Mouse (Mus musculus) heart, embryonic 10.5 days (tissue): ENCODE measurements at regions not wholly inside any gene's neighbourhood (a gene's known extent, or its start where the extent isn't known, plus 50 kb on each side); places are given as distances from the start of the nearest gene placed in this dataset.
"Not testable (repeated sequence)": the region's sequence is repeated elsewhere in the genome, so short reads cannot be mapped to it uniquely, and the experiment has no call there.

Source experiments
- DNase-seq: peaks from one replicate; pipeline ENCODE4 v3.0.0-alpha.2; 2017; ENCODE audit warnings: low spot score
- H3K27ac ChIP-seq: fragments of 300-500 bp; sonication (generic); 2 replicates; pipeline ENCODE4 v1.5.1; 2016; ENCODE audit warnings: mild to moderate bottlenecking
- H3K27me3 ChIP-seq: fragments of 300-500 bp; sonication (generic); 2 replicates; pipeline ENCODE4 v1.6.1; 2016; ENCODE audit warnings: mild to moderate bottlenecking; ENCODE audit not compliant: poor library complexity, insufficient read depth, severe bottlenecking
- H3K36me3 ChIP-seq: fragments of 300-500 bp; sonication (generic); 2 replicates; pipeline ENCODE4 v1.6.1; 2016; ENCODE audit warnings: mild to moderate bottlenecking, moderate library complexity
- H3K4me1 ChIP-seq: fragments of 300-500 bp; sonication (generic); 2 replicates; pipeline ENCODE4 v1.6.1; 2016; ENCODE audit warnings: mild to moderate bottlenecking
- H3K4me3 ChIP-seq: fragments of 300-500 bp; sonication (generic); 2 replicates; pipeline ENCODE4 v1.5.1; 2016; ENCODE audit warnings: mild to moderate bottlenecking, moderate library complexity
- H3K9me3 ChIP-seq: fragments of 300-500 bp; sonication (generic); 2 replicates; pipeline ENCODE4 v1.6.1; 2016; ENCODE audit warnings: mild to moderate bottlenecking, moderate library complexity
- WGBS: fragments of 180-500 bp; shearing (Covaris S2); methylation state at CpG from one replicate; pipeline ENCODE4 v1.1.7; 2016; 5-methylcytosine and 5-hydroxymethylcytosine counted together

GRCm38 (mm10) chr4:124368085-124368484 lies 242.5 kb downstream of the 3100002H09Rik start:
- WGBS = 76% methylated on average over 10 of the region's 10 CpGs
- Histone ChIP-seq H3K9me3 (no peaks in the 10 kb centered on the region), H3K27ac (no peak overlapping the region)

GRCm38 (mm10) chr4:124360578-124360908 lies 250.1 kb downstream of the 3100002H09Rik start:
- Histone ChIP-seq H3K4me3 (no peak overlapping the region), H3K27me3 (peaks cover 28% of the 10 kb centered on the region; the same call in 1 of the 2 replicates), H3K36me3 (no peaks in the 10 kb centered on the region), H3K4me1 (no peaks in the 10 kb centered on the region), H3K9me3 (no peaks in the 10 kb centered on the region), H3K27ac (no peak overlapping the region)
- 50% methylated on average over 6 of the region's 6 CpGs for WGBS
- no peak for DNase-seq

More at GRCm38 (mm10) chr4:124368085-124368484, 242.5 kb downstream of the 3100002H09Rik start:
- H3K36me3 ChIP-seq = no peaks in the 10 kb centered on the region
- H3K4me1 ChIP-seq = no peaks in the 10 kb centered on the region
- no peaks in the 10 kb centered on the region for H3K27me3 ChIP-seq
- no peak for DNase-seq
- H3K4me3 ChIP-seq = no peak overlapping the region

GRCm38 (mm10) chr4:124359707-124360577 lies 250.7 kb downstream of the 3100002H09Rik start:
- no peak overlapping the region for H3K27ac ChIP-seq
- no peaks in the 10 kb centered on the region for H3K9me3 ChIP-seq
- no peaks in the 10 kb centered on the region for H3K4me1 ChIP-seq
- H3K36me3 ChIP-seq = no peaks in the 10 kb centered on the region
- 40% methylated on average over 13 of the region's 13 CpGs for WGBS
- DNase-seq = no peak
- peaks cover 28% of the 10 kb centered on the region; the same call in 1 of the 2 replicates for H3K27me3 ChIP-seq
- no peak overlapping the region for H3K4me3 ChIP-seq

DNA sequence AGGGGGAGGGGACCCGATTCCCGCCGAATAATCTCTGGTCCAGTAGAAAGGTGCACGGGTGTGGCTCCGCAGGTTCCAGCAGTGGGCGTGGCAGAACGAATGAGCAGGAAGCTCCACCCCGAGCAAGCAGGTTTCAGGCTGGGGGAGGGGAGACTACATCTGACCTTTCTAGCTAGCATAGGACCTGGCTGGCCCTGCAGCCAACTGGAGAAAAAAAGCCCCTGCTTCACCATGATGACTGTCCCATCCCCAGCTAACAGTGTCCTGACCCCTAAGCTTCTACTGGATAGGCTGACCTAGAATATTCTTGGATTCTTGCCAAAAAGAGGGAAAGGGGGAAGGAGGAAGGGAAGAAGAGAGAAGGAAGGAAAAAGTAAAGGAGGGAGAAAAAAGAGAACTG lies 252.1 kb downstream of the 3100002H09Rik start:
- not testable (repeated sequence) for H3K9me3 ChIP-seq, H3K36me3 ChIP-seq, H3K27ac ChIP-seq, DNase-seq, H3K4me1 ChIP-seq
- WGBS = 0% methylated on average over 3 of the region's 8 CpGs
- Histone ChIP-seq H3K27me3 (peaks cover 28% of the 10 kb centered on the region; the same call in 1 of the 2 replicates), H3K4me3 (peak overlapping the region; percentile 32; the same call in 1 of the 2 replicates)

- Histone ChIP-seq H3K4me1 (no peaks in the 10 kb centered on the region), H3K36me3 (no peaks in the 10 kb centered on the region), H3K9me3 (no peaks in the 10 kb centered on the region), H3K27ac (no peak overlapping the region), H3K4me3 (no peak overlapping the region), H3K27me3 (no peaks in the 10 kb centered on the region)
- no peak for DNase-seq
- 84% methylated on average over 3 of the region's 3 CpGs for WGBS
These were observed 260.2 kb downstream of the 3100002H09Rik start for GRCm38 (mm10) chr4:124350361-124350760.

DNA sequence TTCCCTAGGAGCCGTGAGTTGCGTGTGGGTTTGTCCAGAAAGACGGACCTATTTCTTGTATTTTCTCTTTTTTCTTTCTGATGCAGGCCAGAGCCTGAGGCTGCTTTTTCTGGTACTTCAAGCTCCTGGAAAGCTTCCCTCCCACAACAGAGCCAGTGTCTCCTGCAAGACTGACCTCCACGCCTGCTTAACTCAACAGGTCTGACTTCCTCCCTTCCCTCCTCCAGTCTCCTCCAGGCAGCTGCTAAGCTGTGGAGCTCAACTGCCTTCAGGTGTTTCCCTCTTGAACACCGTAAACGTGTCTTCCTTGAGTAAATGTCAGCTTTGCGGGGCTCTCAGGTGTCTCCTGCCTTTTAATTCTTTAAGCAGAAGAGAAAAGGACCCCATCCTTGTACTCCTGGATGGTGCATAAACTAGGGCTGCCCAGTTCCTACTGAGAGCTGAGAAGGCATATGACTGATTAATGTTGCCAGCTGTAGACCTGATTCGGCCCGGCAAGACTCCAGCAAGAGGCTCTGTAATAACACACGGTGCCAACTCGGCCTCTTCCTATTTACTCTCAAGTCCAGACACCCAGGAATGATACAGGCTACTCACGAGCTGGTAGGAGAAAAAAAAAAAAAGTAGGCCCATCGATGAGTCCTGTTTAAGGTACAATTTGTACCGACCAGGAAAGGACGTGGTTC lies 260.9 kb downstream of the 3100002H09Rik start:
- Histone ChIP-seq H3K27me3 (no peaks in the 10 kb centered on the region), H3K4me1 (no peaks in the 10 kb centered on the region), H3K36me3 (no peaks in the 10 kb centered on the region), H3K27ac (no peak overlapping the region), H3K9me3 (no peaks in the 10 kb centered on the region), H3K4me3 (no peak overlapping the region)
- no peak for DNase-seq
- 72% methylated on average over 15 of the region's 15 CpGs for WGBS

DNA sequence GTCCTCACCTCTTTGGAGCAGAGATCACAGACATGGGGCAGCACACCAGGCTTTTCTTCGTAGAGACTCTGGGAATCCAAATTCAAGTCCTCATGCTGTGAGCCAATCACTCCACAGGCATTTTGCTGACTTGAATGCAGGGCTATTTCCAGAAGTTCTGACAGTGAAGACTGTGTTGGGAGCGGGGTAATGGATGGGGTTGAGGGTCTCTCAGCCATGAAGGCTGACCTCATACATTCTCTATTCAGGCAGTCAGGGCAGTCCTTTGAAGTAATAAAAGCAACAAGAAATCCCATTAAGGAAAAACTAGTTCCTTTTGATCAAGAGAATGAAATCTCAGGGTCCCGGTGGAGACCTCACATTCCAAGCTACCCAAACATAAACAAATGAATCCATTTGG lies 261.5 kb downstream of the 3100002H09Rik start:
- Histone ChIP-seq H3K36me3 (no peaks in the 10 kb centered on the region), H3K27ac (no peak overlapping the region), H3K4me3 (no peak overlapping the region), H3K27me3 (no peaks in the 10 kb centered on the region), H3K4me1 (no peaks in the 10 kb centered on the region), H3K9me3 (no peaks in the 10 kb centered on the region)
- 48% methylated on average over 3 of the region's 3 CpGs for WGBS
- DNase-seq = no peak

GRCm38 (mm10) chr4:124340073-124340472 lies 270.5 kb downstream of the 3100002H09Rik start:
- Histone ChIP-seq H3K9me3 (no peaks in the 10 kb centered on the region), H3K27ac (no peak overlapping the region), H3K4me3 (no peak overlapping the region), H3K4me1 (no peaks in the 10 kb centered on the region), H3K27me3 (no peaks in the 10 kb centered on the region), H3K36me3 (no peaks in the 10 kb centered on the region)
- WGBS = 58% methylated on average over 7 of the region's 7 CpGs
- DNase-seq = peak; percentile 64

GRCm38 (mm10) chr4:124335726-124336125 lies 274.9 kb downstream of the 3100002H09Rik start:
- H3K9me3 ChIP-seq = no peaks in the 10 kb centered on the region
- no peak for DNase-seq
- H3K27ac ChIP-seq = no peak overlapping the region
- H3K4me3 ChIP-seq = no peak overlapping the region
- no peaks in the 10 kb centered on the region for H3K27me3 ChIP-seq
- 74% methylated on average over 2 of the region's 2 CpGs for WGBS
- H3K4me1 ChIP-seq = no peaks in the 10 kb centered on the region
- no peaks in the 10 kb centered on the region for H3K36me3 ChIP-seq

- H3K36me3 ChIP-seq = no peaks in the 10 kb centered on the region
- H3K9me3 ChIP-seq = no peaks in the 10 kb centered on the region
- 74% methylated on average over 2 of the region's 2 CpGs for WGBS
- DNase-seq = no peak
- H3K4me3 ChIP-seq = no peak overlapping the region
- H3K4me1 ChIP-seq = no peaks in the 10 kb centered on the region
- H3K27ac ChIP-seq = no peak overlapping the region
- H3K27me3 ChIP-seq = no peaks in the 10 kb centered on the region
These were observed 277.6 kb downstream of the 3100002H09Rik start for GRCm38 (mm10) chr4:124332974-124333373.

- Histone ChIP-seq H3K9me3 (no peaks in the 10 kb centered on the region), H3K27me3 (no peaks in the 10 kb centered on the region), H3K4me1 (no peaks in the 10 kb centered on the region), H3K4me3 (no peak overlapping the region), H3K36me3 (no peaks in the 10 kb centered on the region), H3K27ac (no peak overlapping the region)
- WGBS = 89% methylated on average over 12 of the region's 12 CpGs
- peak; percentile 16 for DNase-seq
These were observed 278.2 kb downstream of the 3100002H09Rik start for GRCm38 (mm10) chr4:124332416-124332815.

DNA sequence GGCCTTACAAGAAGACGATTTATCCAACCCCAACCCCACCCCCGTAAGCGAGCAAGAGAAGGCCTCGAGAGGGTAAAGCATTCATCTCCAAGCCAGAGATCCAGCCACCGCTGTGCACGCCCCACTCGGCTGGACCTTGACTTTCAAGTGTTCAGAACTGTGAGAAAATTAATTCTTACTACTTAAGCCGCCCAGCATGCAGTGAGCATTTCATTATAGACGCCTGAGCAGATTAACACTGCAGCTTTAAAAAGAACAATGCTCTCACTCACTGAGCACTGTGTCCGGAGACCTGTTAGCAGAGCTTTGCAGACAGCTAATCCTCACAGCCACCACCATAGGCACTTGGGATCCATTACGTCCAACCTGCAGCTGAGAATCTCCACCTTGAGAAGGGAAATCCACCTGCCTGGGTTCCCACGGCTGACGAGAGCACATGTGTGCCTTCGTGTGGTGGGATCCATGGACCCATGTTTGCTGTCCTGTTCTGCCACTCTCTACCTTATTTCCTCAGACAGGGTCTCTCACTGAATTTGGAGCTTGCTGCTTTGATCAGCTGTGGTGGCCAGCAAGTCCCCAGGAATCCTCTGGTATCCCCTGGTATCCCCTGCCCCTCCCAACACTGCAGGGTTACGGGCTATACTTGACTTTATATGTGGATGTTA lies 281.4 kb downstream of the 3100002H09Rik start:
- WGBS = 75% methylated on average over 15 of the region's 15 CpGs
- Histone ChIP-seq H3K4me1 (no peaks in the 10 kb centered on the region), H3K4me3 (no peak overlapping the region), H3K36me3 (no peaks in the 10 kb centered on the region), H3K27me3 (no peaks in the 10 kb centered on the region), H3K9me3 (no peaks in the 10 kb centered on the region), H3K27ac (no peak overlapping the region)
- peak; percentile 67 for DNase-seq

GRCm38 (mm10) chr4:124326301-124326700 lies 284.3 kb downstream of the 3100002H09Rik start:
- Histone ChIP-seq H3K9me3 (no peaks in the 10 kb centered on the region), H3K36me3 (no peaks in the 10 kb centered on the region), H3K27ac (no peak overlapping the region), H3K27me3 (no peaks in the 10 kb centered on the region), H3K4me1 (no peaks in the 10 kb centered on the region), H3K4me3 (no peak overlapping the region)
- 88% methylated on average over 9 of the region's 9 CpGs for WGBS
- no peak for DNase-seq
